Mouse (Mus musculus): Measurements from ENCODE around the gene Tead1.

- TF ChIP-seq EP300 (optimal IDR thresholded peaks at IDR 0.05) (no peak), CTCF (IDR thresholded peaks at IDR 0.05; ENCODE audit: low read depth) (no peak)
These were observed 100.5 kb downstream of the Tead1 start for GRCm38 (mm10) chr7:112779636-112780035.
